Mouse (Mus musculus): ENCODE measurements around the gene Catsper2. TPM values are rescaled to one million over a fixed set of nuclear protein-coding genes. Genes with fewer than 3 reads are reported as not detected.

Gene Catsper2
- 0.92 TPM for polyA plus RNA-seq (2012; fragmentation: generic; extraction: Trizol)
- long read RNA-seq, experiment 1, partial matches to known transcripts, result 0 of 1 reads
- long read RNA-seq, experiment 1, other reads (novel, unspliced or antisense), result 1 of 1 reads
- long read RNA-seq, experiment 2, partial matches to known transcripts, result 0 of 2 reads
- long read RNA-seq, experiment 2, other reads (novel, unspliced or antisense), result 2 of 2 reads

DNA sequence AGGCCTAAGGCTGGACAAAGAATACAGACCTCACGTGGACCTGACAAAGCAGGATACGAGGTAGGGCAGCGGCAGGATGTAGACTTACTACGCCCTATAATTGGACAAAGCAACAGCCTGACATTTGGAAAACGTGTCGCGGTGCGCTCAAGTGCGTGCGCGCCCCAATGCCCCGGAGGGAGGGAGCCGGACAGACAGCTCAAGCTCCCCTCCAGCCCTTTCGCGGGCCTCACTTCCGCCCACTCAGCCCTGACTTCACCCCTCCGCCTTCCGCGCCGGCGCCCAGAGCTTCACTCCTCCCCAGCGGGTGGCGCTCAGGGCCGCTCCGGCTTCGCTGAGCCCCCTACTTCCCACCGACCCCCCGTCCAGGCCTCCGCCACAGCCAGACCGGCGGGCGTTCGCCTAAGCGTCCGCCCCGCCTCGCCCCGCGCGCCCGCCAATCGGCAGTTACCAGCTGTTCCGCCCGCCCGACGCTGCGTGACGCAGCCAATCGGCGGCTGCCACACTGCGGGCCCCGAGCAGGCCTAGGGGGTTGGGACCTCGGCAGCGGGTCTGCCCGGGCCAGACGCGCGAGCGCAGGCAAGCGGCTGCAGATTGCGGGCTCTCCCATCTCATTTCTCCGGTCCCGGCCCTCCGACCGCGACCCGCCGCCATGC is at the start of gene Catsper2, which contains the start of gene Pdia3:
TSS of gene Catsper2 (minus strand) at position 406 of the 656 bp plus-strand sequence.
TSS of gene Pdia3 (plus strand) at position 389 of the 656 bp plus-strand sequence.
- Histone ChIP-seq H3K79me3 (ENCODE audit: low read depth) (peaks cover 46% of the 10 kb centered on the region), H3K79me2 (ENCODE audit: control insufficient read depth, insufficient read depth) (peaks cover 61% of the 10 kb centered on the region), H3K27me3 (ENCODE audit: control insufficient read depth, insufficient read depth, insufficient read length) (no peaks in the 10 kb centered on the region), H3ac (ENCODE audit: control insufficient read depth, insufficient read length, low read depth) (peak within 1 kb of the TSS; percentile 99), H3K4me3 (ENCODE audit: insufficient read depth, poor library complexity, severe bottlenecking) (peak within 1 kb of the TSS; percentile 95), H3K36me3 (ENCODE audit: control insufficient read depth, insufficient read depth) (peaks cover 36% of the 10 kb centered on the region)
- TF ChIP-seq CTCF (IDR thresholded peaks at IDR 0.05; ENCODE audit: control insufficient read depth, insufficient read depth, insufficient read length) (peak; percentile 49), MAX (IDR thresholded peaks at IDR 0.05) (peak; percentile 78), MYOG (IDR thresholded peaks at IDR 0.05; ENCODE audit: control insufficient read depth, extremely low read depth, insufficient read length) (no peak)

DNA sequence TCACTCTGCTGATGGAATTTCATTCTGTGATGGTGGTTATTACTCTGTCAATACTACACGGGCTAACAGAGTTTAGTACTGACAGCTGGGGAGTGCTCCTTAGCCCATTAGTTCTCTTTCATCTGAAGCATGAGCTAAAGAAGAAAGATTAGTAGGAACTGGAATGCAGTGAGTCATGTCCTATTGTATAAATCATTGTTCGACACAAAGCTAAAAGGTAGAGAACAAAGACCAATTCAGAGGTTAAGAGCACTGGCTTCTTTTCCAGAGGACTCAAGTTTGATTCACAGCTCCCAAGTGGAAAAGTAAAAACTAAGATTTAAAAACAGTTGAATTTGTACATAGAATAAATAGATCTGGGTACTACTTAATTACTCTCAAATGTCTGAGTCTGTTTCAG is 46.5 kb upstream of the Catsper2 start:
- H3K79me3 ChIP-seq (ENCODE audit: low read depth), result peaks cover 9% of the 10 kb centered on the region
- no peak overlapping the region for H3K4me3 ChIP-seq (ENCODE audit: insufficient read depth, poor library complexity, severe bottlenecking)
- peaks cover 21% of the 10 kb centered on the region for H3K79me2 ChIP-seq (ENCODE audit: control insufficient read depth, insufficient read depth)
- no peaks in the 10 kb centered on the region for H3K27me3 ChIP-seq (ENCODE audit: control insufficient read depth, insufficient read depth, insufficient read length)
- no peak for TF ChIP-seq MYOG (IDR thresholded peaks at IDR 0.05; ENCODE audit: control insufficient read depth, extremely low read depth, insufficient read length)
- no peak for TF ChIP-seq USF1 (IDR thresholded peaks at IDR 0.05; ENCODE audit: low read depth)
- TF ChIP-seq MAX (IDR thresholded peaks at IDR 0.05), result no peak
- TF ChIP-seq MYOD1 (IDR thresholded peaks at IDR 0.05; ENCODE audit: control insufficient read depth, insufficient read length, low read depth), result no peak
- TF ChIP-seq CEBPB (IDR thresholded peaks at IDR 0.05; ENCODE audit: low read depth), result no peak
- no peak for TF ChIP-seq CTCF (IDR thresholded peaks at IDR 0.05; ENCODE audit: control insufficient read depth, insufficient read depth, insufficient read length)
- no peak for TF ChIP-seq FOSL1 (IDR thresholded peaks at IDR 0.05; ENCODE audit: insufficient read depth, low read length, poor library complexity, severe bottlenecking)
- H3K36me3 ChIP-seq (ENCODE audit: control insufficient read depth, insufficient read depth), result peaks cover 14% of the 10 kb centered on the region
- no peak overlapping the region for H3ac ChIP-seq (ENCODE audit: control insufficient read depth, insufficient read length, low read depth)

GRCm38 (mm10) chr2:121456692-121457642 is 43.4 kb upstream of the Catsper2 start, which contains the start of gene Serinc4:
TSS of gene Serinc4 (minus strand) at chr2:121456781.
- Histone ChIP-seq H3ac (ENCODE audit: control insufficient read depth, insufficient read length, low read depth) (peak within 1 kb of the TSS; percentile 75), H3K27me3 (ENCODE audit: control insufficient read depth, insufficient read depth, insufficient read length) (no peaks in the 10 kb centered on the region), H3K36me3 (ENCODE audit: control insufficient read depth, insufficient read depth) (peaks cover 36% of the 10 kb centered on the region), H3K4me3 (ENCODE audit: insufficient read depth, poor library complexity, severe bottlenecking) (peak within 1 kb of the TSS; percentile 56), H3K79me2 (ENCODE audit: control insufficient read depth, insufficient read depth) (peaks cover 39% of the 10 kb centered on the region), H3K79me3 (ENCODE audit: low read depth) (peaks cover 12% of the 10 kb centered on the region)
- peak; percentile 80 for TF ChIP-seq MAX (IDR thresholded peaks at IDR 0.05)
- no peak for TF ChIP-seq CEBPB (IDR thresholded peaks at IDR 0.05; ENCODE audit: low read depth)

GRCm38 (mm10) chr2:121455534-121455933 is 41.9 kb upstream of the Catsper2 start:
- TF ChIP-seq CEBPB (IDR thresholded peaks at IDR 0.05; ENCODE audit: low read depth) (no peak), MYOG (IDR thresholded peaks at IDR 0.05; ENCODE audit: control insufficient read depth, extremely low read depth, insufficient read length) (no peak), USF1 (IDR thresholded peaks at IDR 0.05; ENCODE audit: low read depth) (no peak), MYOD1 (IDR thresholded peaks at IDR 0.05; ENCODE audit: control insufficient read depth, insufficient read length, low read depth) (no peak), CTCF (IDR thresholded peaks at IDR 0.05; ENCODE audit: control insufficient read depth, insufficient read depth, insufficient read length) (no peak), MAX (IDR thresholded peaks at IDR 0.05) (no peak), FOSL1 (IDR thresholded peaks at IDR 0.05; ENCODE audit: insufficient read depth, low read length, poor library complexity, severe bottlenecking) (no peak)
- Histone ChIP-seq H3K79me2 (ENCODE audit: control insufficient read depth, insufficient read depth) (peaks cover 52% of the 10 kb centered on the region), H3ac (ENCODE audit: control insufficient read depth, insufficient read length, low read depth) (no peak overlapping the region), H3K79me3 (ENCODE audit: low read depth) (peaks cover 21% of the 10 kb centered on the region), H3K27me3 (ENCODE audit: control insufficient read depth, insufficient read depth, insufficient read length) (no peaks in the 10 kb centered on the region), H3K4me3 (ENCODE audit: insufficient read depth, poor library complexity, severe bottlenecking) (no peak overlapping the region), H3K36me3 (ENCODE audit: control insufficient read depth, insufficient read depth) (peaks cover 47% of the 10 kb centered on the region)

- TF ChIP-seq CTCF (IDR thresholded peaks at IDR 0.05; ENCODE audit: control insufficient read depth, insufficient read depth, insufficient read length) (no peak), USF1 (IDR thresholded peaks at IDR 0.05; ENCODE audit: low read depth) (no peak), MAX (IDR thresholded peaks at IDR 0.05) (no peak), MYOG (IDR thresholded peaks at IDR 0.05; ENCODE audit: control insufficient read depth, extremely low read depth, insufficient read length) (no peak), FOSL1 (IDR thresholded peaks at IDR 0.05; ENCODE audit: insufficient read depth, low read length, poor library complexity, severe bottlenecking) (no peak), CEBPB (IDR thresholded peaks at IDR 0.05; ENCODE audit: low read depth) (no peak), MYOD1 (IDR thresholded peaks at IDR 0.05; ENCODE audit: control insufficient read depth, insufficient read length, low read depth) (no peak)
- Histone ChIP-seq H3ac (ENCODE audit: control insufficient read depth, insufficient read length, low read depth) (no peak overlapping the region), H3K79me2 (ENCODE audit: control insufficient read depth, insufficient read depth) (peaks cover 65% of the 10 kb centered on the region), H3K36me3 (ENCODE audit: control insufficient read depth, insufficient read depth) (peaks cover 48% of the 10 kb centered on the region), H3K27me3 (ENCODE audit: control insufficient read depth, insufficient read depth, insufficient read length) (no peaks in the 10 kb centered on the region), H3K79me3 (ENCODE audit: low read depth) (peaks cover 31% of the 10 kb centered on the region), H3K4me3 (ENCODE audit: insufficient read depth, poor library complexity, severe bottlenecking) (no peak overlapping the region)
Observed at GRCm38 (mm10) chr2:121453917-121454316, 40.3 kb upstream of the Catsper2 start.

All from C2C12 (cell line).